Mouse (Mus musculus) mouse trophoblast stem cell (cell line): Measurements from ENCODE around the gene Fancc.

ENCODE experiments used
- in situ Hi-C, 2 experiments: fragments of 300-500 bp; cut with MseI, MboI; formaldehyde crosslinking; loops; 2 replicates in 1 of 2; 3 replicates in 1 of 2; pipeline ENCODE4 v1.15.1; 2025

Fancc gene

GRCm38 (mm10) chr13:63246332-63246940, 250.6 kb downstream of the Fancc start:
- in situ Hi-C loops = no loop called here

- in situ Hi-C loops = no loop called here
Observed at GRCm38 (mm10) chr13:63245812-63246211, 251.3 kb downstream of the Fancc start.

- in situ Hi-C loops = no loop called here
Observed at GRCm38 (mm10) chr13:63245218-63245617, 251.9 kb downstream of the Fancc start.

GRCm38 (mm10) chr13:63244425-63244824, 252.7 kb downstream of the Fancc start:
- in situ Hi-C loops = no loop called here

- in situ Hi-C loops = no loop called here
Observed at GRCm38 (mm10) chr13:63243586-63243985, 253.5 kb downstream of the Fancc start.

GRCm38 (mm10) chr13:63242401-63243192, 254.5 kb downstream of the Fancc start:
- in situ Hi-C loops = no loop called here

GRCm38 (mm10) chr13:63241665-63242064, 255.4 kb downstream of the Fancc start:
- in situ Hi-C loops = no loop called here

GRCm38 (mm10) chr13:63240835-63241234, 256.2 kb downstream of the Fancc start:
- in situ Hi-C loops = no loop called here

- in situ Hi-C loops = no loop called here
Observed at GRCm38 (mm10) chr13:63239877-63240671, 257.0 kb downstream of the Fancc start.

GRCm38 (mm10) chr13:63239301-63239804, 257.7 kb downstream of the Fancc start:
- in situ Hi-C loops = no loop called here

GRCm38 (mm10) chr13:63238045-63238444, 259.0 kb downstream of the Fancc start:
- in situ Hi-C loops = no loop called here

- in situ Hi-C loops = no loop called here
Observed at GRCm38 (mm10) chr13:63236159-63236893, 260.8 kb downstream of the Fancc start.

- in situ Hi-C loops = no loop called here
Observed at GRCm38 (mm10) chr13:63235551-63235950, 261.5 kb downstream of the Fancc start.
